Mouse (Mus musculus): ENCODE data around the gene Ribc1. TPM values are rescaled to one million over a fixed set of nuclear protein-coding genes. Genes with fewer than 3 reads are reported as not detected.

Ribc1 gene
- polyA plus RNA-seq (2015; fragmentation: Nextera tagmentation; extraction: Ambion mirVana) = 2.3 and 3.2 TPM in 2 replicates

GRCm38 (mm10) chrX:152016151-152017145 lies at the start of gene Ribc1, which contains the start of gene Smc1a:
TSS of gene Ribc1 (minus strand) at chrX:152016295.
TSS of gene Smc1a (plus strand) at chrX:152016428.
- Histone ChIP-seq H3K27ac (peak within 1 kb of the TSS; percentile 88), H3K4me2 (peak within 1 kb of the TSS; percentile 72), H3K36me3 (peaks cover 2% of the 10 kb centered on the region; the same call in 1 of the 2 replicates), H3K4me1 (replicated peaks) (peaks cover 27% of the 10 kb centered on the region), H3K9me3 (replicated peaks) (no peaks in the 10 kb centered on the region), H3K4me3 (replicated peaks) (peak within 1 kb of the TSS; percentile 67), H3K9ac (peak within 1 kb of the TSS; percentile 77), H3K27me3 (no peaks in the 10 kb centered on the region)
- DNase-seq = peak; percentile 85
- WGBS (ENCODE audit: insufficient replicate concordance) = 11% methylated on average over 64 of the region's 64 CpGs
- ATAC-seq (ENCODE audit: low read depth) = peak; percentile 94

GRCm38 (mm10) chrX:152065674-152066073 lies 49.6 kb upstream of the Ribc1 start:
- no peaks in the 10 kb centered on the region for H3K4me1 ChIP-seq (replicated peaks)
- no peak overlapping the region for H3K9ac ChIP-seq
- WGBS (ENCODE audit: insufficient replicate concordance) = 29% methylated on average over 2 of the region's 2 CpGs
- H3K4me3 ChIP-seq (replicated peaks) = no peak overlapping the region
- no peak overlapping the region for H3K27ac ChIP-seq
- peaks cover 21% of the 10 kb centered on the region; the same call in 1 of the 2 replicates for H3K27me3 ChIP-seq
- DNase-seq (no peak), ATAC-seq (ENCODE audit: low read depth) (no peak)
- peaks cover 33% of the 10 kb centered on the region for H3K36me3 ChIP-seq
- no peaks in the 10 kb centered on the region for H3K9me3 ChIP-seq (replicated peaks)
- H3K4me2 ChIP-seq = no peak overlapping the region

GRCm38 (mm10) chrX:152054094-152054493 lies 38.0 kb upstream of the Ribc1 start:
- no peaks in the 10 kb centered on the region for H3K9me3 ChIP-seq (replicated peaks)
- H3K4me3 ChIP-seq (replicated peaks) = no peak overlapping the region
- H3K27ac ChIP-seq = no peak overlapping the region
- no peak for DNase-seq
- WGBS (ENCODE audit: insufficient replicate concordance) = 70% methylated on average over 1 of the region's 1 CpGs
- peaks cover 45% of the 10 kb centered on the region for H3K36me3 ChIP-seq
- no peak for ATAC-seq (ENCODE audit: low read depth)
- no peak overlapping the region for H3K4me2 ChIP-seq
- no peaks in the 10 kb centered on the region for H3K4me1 ChIP-seq (replicated peaks)
- no peaks in the 10 kb centered on the region for H3K27me3 ChIP-seq
- H3K9ac ChIP-seq = no peak overlapping the region

- Histone ChIP-seq H3K4me3 (replicated peaks) (no peak overlapping the region), H3K4me2 (no peak overlapping the region), H3K36me3 (peaks cover 42% of the 10 kb centered on the region), H3K27ac (no peak overlapping the region), H3K9me3 (replicated peaks) (no peaks in the 10 kb centered on the region), H3K27me3 (no peaks in the 10 kb centered on the region; the same call in 1 of the 2 replicates), H3K9ac (no peak overlapping the region), H3K4me1 (replicated peaks) (no peaks in the 10 kb centered on the region)
- no peak for ATAC-seq (ENCODE audit: low read depth)
- no peak for DNase-seq
- WGBS (ENCODE audit: insufficient replicate concordance) = 47% methylated on average over 3 of the region's 3 CpGs
Observed at GRCm38 (mm10) chrX:152052546-152052945, 36.5 kb upstream of the Ribc1 start.

DNA sequence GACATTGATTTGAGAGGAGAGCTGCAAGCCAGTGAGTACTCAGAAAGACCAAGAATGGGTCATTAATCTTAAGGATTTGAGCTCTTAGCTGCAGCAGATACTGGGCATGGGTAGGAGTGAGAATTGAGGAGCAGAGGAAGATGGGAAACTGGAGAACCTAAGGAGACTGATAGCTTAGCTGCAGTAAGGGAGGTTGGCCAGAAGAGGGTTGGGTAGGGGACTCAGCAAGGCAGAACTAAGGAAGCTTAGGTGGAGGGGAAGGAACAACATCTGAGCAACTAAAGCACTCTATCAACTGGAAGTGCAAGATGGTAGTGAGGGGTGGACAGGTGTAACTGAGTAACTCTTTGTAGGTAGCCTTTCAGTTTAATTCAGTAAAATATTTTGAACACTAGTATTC lies 31.1 kb upstream of the Ribc1 start:
- H3K27ac ChIP-seq = no peak overlapping the region
- H3K4me3 ChIP-seq (replicated peaks) = no peak overlapping the region
- H3K4me2 ChIP-seq = no peak overlapping the region
- no peaks in the 10 kb centered on the region for H3K9me3 ChIP-seq (replicated peaks)
- no peak for ATAC-seq (ENCODE audit: low read depth)
- no peaks in the 10 kb centered on the region for H3K4me1 ChIP-seq (replicated peaks)
- H3K9ac ChIP-seq = no peak overlapping the region
- peaks cover 45% of the 10 kb centered on the region for H3K36me3 ChIP-seq
- no peak for DNase-seq
- H3K27me3 ChIP-seq = no peaks in the 10 kb centered on the region; the same call in 1 of the 2 replicates

DNA sequence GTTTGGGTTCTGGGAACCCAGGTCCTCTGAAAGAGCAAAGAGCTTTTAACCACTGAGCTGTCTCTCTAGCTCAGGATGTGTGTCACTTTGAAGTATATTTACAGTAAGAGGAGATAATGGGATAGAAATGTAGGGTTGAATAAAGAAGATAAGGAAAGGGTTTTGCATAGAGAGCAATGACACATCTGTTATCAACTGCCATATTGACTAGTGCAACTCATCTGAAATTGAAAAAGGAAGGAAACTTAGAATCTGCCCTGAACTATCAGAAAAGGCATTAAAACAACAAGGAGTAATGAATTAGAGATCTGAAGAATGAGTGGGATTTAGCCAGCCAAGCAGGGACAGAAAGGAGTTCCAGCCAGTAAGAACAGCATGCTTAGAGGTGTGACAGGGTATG lies 23.8 kb upstream of the Ribc1 start:
- H3K4me1 ChIP-seq (replicated peaks) = peaks cover 12% of the 10 kb centered on the region
- peak overlapping the region; percentile 72 for H3K27ac ChIP-seq
- H3K36me3 ChIP-seq = peaks cover 55% of the 10 kb centered on the region
- no peak overlapping the region for H3K4me3 ChIP-seq (replicated peaks)
- no peak overlapping the region for H3K9ac ChIP-seq
- H3K9me3 ChIP-seq (replicated peaks) = no peaks in the 10 kb centered on the region
- DNase-seq = no peak
- ATAC-seq (ENCODE audit: low read depth) = peak; percentile 81
- no peak overlapping the region for H3K4me2 ChIP-seq
- 0 out of 2 replicates have a peak, but pooled peaks cover 4% of the 10 kb centered on the region for H3K27me3 ChIP-seq

GRCm38 (mm10) chrX:152019294-152019693 lies 3.2 kb upstream of the Ribc1 start:
- peak overlapping the region; percentile 53 for H3K27ac ChIP-seq
- no peaks in the 10 kb centered on the region for H3K27me3 ChIP-seq
- peaks cover 14% of the 10 kb centered on the region for H3K36me3 ChIP-seq
- peak overlapping the region; percentile 50; the same call in 1 of the 2 replicates for H3K9ac ChIP-seq
- peak overlapping the region; percentile 56 for H3K4me2 ChIP-seq
- 45% methylated on average over 2 of the region's 2 CpGs for WGBS (ENCODE audit: insufficient replicate concordance)
- H3K9me3 ChIP-seq (replicated peaks) = no peaks in the 10 kb centered on the region
- peak overlapping the region; percentile 67 for H3K4me3 ChIP-seq (replicated peaks)
- DNase-seq = peak; percentile 38
- ATAC-seq (ENCODE audit: low read depth) = peak; percentile 45
- H3K4me1 ChIP-seq (replicated peaks) = peaks cover 27% of the 10 kb centered on the region

DNA sequence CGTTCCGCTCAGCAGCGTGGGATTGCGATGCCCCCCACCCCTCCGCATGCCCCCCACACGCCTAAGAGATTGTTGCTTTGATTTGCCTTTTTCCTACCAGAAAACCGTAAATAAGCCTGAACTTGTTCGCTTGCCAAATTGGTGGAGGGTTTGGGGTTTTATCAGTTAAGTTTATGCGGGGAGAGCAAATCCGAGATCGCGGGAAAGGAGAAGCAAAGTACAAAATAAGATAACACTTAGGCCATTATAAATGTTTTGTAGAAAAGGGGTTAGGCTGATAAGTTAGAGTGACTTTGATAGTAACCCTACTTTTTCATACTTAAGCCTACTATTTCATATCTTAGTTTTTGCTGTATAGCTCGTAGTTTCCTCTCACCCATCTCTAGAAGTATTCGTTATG lies 1.1 kb upstream of the Ribc1 start:
- 12% methylated on average over 14 of the region's 14 CpGs for WGBS (ENCODE audit: insufficient replicate concordance)
- peak overlapping the region; percentile 72 for H3K4me2 ChIP-seq

DNA sequence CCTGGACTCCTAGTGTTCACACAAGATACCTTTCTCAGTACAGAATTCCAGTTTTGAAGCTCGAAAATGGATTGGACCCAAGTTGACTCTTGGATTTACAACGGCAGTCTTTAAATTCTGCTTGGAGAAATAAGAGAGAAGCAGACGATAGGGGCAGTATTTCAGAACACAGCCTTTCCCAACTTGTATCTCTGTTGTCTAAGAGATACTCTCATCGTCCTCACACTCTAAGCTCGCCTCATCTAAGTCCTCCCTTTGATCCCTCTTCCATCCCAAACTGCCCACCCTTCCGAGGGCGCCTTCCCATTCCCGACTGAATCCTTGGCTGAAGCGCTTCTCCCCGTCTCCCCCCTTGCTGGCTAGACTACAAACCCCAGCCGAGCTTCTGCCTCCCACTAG lies 344 bp downstream of the Ribc1 start:
- peaks cover 2% of the 10 kb centered on the region; the same call in 1 of the 2 replicates for H3K36me3 ChIP-seq
- WGBS (ENCODE audit: insufficient replicate concordance) = 9% methylated on average over 11 of the region's 11 CpGs
- ATAC-seq (ENCODE audit: low read depth) (peak; percentile 16), DNase-seq (no peak)
- H3K27ac ChIP-seq = peak overlapping the region; percentile 88
- peaks cover 27% of the 10 kb centered on the region for H3K4me1 ChIP-seq (replicated peaks)
- no peaks in the 10 kb centered on the region for H3K27me3 ChIP-seq
- H3K9me3 ChIP-seq (replicated peaks) = no peaks in the 10 kb centered on the region
- H3K4me2 ChIP-seq = peak overlapping the region; percentile 72
- H3K9ac ChIP-seq = peak overlapping the region; percentile 73
- peak overlapping the region; percentile 67 for H3K4me3 ChIP-seq (replicated peaks)

More for the DNA sequence above, 1.1 kb upstream of the Ribc1 start:
- peak overlapping the region; percentile 77 for H3K9ac ChIP-seq
- no peaks in the 10 kb centered on the region for H3K27me3 ChIP-seq
- peaks cover 27% of the 10 kb centered on the region for H3K4me1 ChIP-seq (replicated peaks)
- H3K4me3 ChIP-seq (replicated peaks) = peak overlapping the region; percentile 67
- H3K27ac ChIP-seq = peak overlapping the region; percentile 88
- no peaks in the 10 kb centered on the region for H3K9me3 ChIP-seq (replicated peaks)
- ATAC-seq (ENCODE audit: low read depth) = no peak
- H3K36me3 ChIP-seq = peaks cover 2% of the 10 kb centered on the region; the same call in 1 of the 2 replicates
- DNase-seq = no peak

DNA sequence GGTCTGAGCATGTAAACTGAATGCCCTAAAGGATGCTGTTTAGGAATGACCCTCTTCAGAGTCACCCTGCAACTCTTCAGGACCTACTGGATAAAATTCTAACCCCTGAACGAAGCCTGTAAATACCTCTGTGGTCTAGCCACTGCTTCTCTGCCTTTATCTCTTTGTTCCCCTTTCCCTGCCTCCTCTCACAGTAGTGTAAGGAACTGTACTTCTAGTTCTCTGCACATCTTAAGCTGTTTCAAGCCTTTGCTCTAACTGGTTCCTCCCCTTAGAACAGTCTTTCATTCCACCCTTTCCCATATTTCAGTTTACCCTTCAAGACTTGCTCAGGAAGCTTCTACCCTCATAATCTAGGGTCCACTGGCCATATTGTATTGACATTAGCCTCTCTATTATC lies 8.2 kb downstream of the Ribc1 start:
- ATAC-seq (ENCODE audit: low read depth) = no peak
- no peaks in the 10 kb centered on the region for H3K4me1 ChIP-seq (replicated peaks)
- peaks cover 5% of the 10 kb centered on the region; the same call in 1 of the 2 replicates for H3K27me3 ChIP-seq
- no peak overlapping the region for H3K27ac ChIP-seq
- no peaks in the 10 kb centered on the region for H3K9me3 ChIP-seq (replicated peaks)
- no peak for DNase-seq
- no peak overlapping the region for H3K4me3 ChIP-seq (replicated peaks)
- H3K9ac ChIP-seq = no peak overlapping the region
- H3K36me3 ChIP-seq = peaks cover 14% of the 10 kb centered on the region; the same call in 1 of the 2 replicates
- WGBS (ENCODE audit: insufficient replicate concordance) = 22% methylated on average over 1 of the region's 1 CpGs
- no peak overlapping the region for H3K4me2 ChIP-seq

DNA sequence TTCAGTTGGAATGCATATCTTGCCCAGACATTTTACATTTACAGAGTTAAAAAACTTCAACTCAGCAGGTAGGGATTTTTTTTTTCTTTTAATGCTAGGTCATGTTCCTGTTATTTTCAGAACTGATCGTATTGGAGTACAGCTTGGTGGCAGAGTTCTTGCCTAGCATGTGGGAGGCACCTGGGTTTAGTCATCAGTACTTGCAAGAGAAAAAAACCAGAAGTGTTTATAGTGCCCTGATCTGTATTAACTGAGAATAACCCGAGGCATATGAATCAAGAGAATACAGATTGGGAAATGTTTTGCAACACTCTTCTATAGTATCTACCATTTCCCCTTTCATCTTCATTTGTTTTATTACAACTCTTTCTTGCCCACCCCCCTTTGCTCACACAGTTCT lies 13.2 kb downstream of the Ribc1 start:
- Histone ChIP-seq H3K4me2 (peak overlapping the region; percentile 78), H3K9ac (no peak overlapping the region), H3K9me3 (replicated peaks) (no peaks in the 10 kb centered on the region), H3K36me3 (peaks cover 14% of the 10 kb centered on the region; the same call in 1 of the 2 replicates), H3K4me3 (replicated peaks) (0 out of 2 replicates have a peak overlapping the region, but pooled peaks have one; percentile 8), H3K4me1 (replicated peaks) (0 out of 2 replicates have a peak, but pooled peaks cover 4% of the 10 kb centered on the region), H3K27ac (no peak overlapping the region), H3K27me3 (peaks cover 15% of the 10 kb centered on the region; the same call in 1 of the 2 replicates)
- ATAC-seq (ENCODE audit: low read depth) = no peak
- DNase-seq = no peak
- WGBS (ENCODE audit: insufficient replicate concordance) = 55% methylated on average over 2 of the region's 2 CpGs

Measured in liver, embryonic 13.5 days (tissue).